Mouse (Mus musculus) gastrocnemius, adult 2 months (tissue): ENCODE measurements at regions not wholly inside any gene's neighbourhood (a gene's known extent, or its start where the extent isn't known, plus 50 kb on each side); places are given as distances from the start of the nearest gene placed in this dataset.

Source experiments
- DNase-seq: peaks from one replicate; pipeline ENCODE4 v3.0.0; 2022
- H3K27ac ChIP-seq: fragments of 200-600 bp; 2 replicates; pipeline ENCODE4 v1.8.1; 2022; ENCODE audit warnings: mild to moderate bottlenecking
- H3K4me3 ChIP-seq: fragments of 200-600 bp; 2 replicates; pipeline ENCODE4 v1.8.1; 2022; ENCODE audit warnings: mild to moderate bottlenecking, moderate library complexity
- CTCF ChIP-seq: fragments of 200-600 bp; IDR thresholded peaks from 2 replicates; pipeline ENCODE4 v1.8.1; 2022; ENCODE audit warnings: antibody characterized with exemption, mild to moderate bottlenecking, moderate library complexity
- intact Hi-C: fragments of 180-260 bp; cut with DNase I; formaldehyde crosslinking; loops from one replicate; pipeline ENCODE4 v1.15.1; 2025

DNA sequence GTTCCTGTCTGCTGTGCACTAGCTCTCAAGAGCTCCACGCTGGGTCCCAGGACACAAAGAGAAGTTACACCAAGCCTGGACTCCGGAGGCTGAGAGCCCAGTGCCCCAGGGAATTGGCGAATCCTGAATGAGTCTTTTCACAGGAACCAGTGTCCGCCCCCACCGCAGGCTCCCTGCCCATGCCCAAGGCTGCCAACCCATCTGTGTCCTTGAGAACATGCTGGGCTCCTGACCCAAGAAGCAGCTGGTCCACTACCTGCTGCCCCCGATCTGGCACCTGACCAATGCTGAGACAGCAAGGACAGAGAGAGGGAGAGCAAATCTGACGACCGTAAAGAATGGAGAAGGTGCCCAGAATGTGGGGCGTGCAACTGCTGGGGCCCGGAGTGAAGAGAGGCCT, 85.2 kb upstream of the Cplx2 start:
- no peak for DNase-seq
- H3K27ac ChIP-seq, result no peak overlapping the region
- TF ChIP-seq CTCF, result no peak
- intact Hi-C loops, result no loop called here
- no peak overlapping the region for H3K4me3 ChIP-seq

DNA sequence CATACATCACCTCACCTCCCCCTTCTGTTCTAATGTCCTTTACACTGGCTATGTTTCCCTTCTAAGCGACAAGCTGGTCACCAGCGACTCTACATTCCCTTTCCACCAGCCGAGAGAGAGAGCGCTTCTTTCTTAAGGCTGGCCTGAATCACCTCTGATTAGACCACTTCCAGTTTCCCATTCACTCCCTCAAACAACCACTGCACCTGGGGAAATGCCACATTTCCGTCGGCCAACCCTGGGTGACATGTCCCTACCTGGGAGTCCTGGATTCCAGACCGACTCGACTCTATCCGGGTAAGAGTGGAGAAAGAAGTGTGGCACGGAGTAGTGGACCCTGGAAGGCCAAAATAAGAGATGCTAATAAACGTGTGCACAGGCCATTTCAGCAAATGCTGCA, 84.5 kb upstream of the Cplx2 start:
- no peak overlapping the region for H3K4me3 ChIP-seq
- no peak for TF ChIP-seq CTCF
- intact Hi-C loops, result no loop called here
- DNase-seq, result no peak
- H3K27ac ChIP-seq, result no peak overlapping the region

DNA sequence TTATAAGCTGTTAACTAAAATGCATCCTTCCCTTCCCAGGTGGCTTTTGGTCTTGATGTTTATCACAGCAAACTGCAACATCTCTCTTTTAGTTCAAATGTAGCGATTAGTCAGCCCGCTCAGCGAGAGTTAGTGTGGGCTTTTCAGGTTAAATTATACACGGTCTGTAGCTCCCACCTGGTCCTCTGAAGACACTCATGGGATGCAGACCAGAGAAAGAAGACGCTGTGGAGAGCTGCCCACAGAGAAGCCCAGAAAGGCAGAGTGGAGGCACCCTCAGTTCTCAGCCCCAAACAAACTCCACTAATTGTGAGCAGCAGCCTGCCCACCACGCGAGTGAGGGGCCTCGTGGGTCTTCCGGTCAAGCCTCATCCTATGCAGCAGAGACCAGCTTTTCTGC, 81.1 kb upstream of the Cplx2 start:
- no peak for TF ChIP-seq CTCF
- no peak for DNase-seq
- Histone ChIP-seq H3K27ac (no peak overlapping the region), H3K4me3 (no peak overlapping the region)
- intact Hi-C loops, result no loop called here

DNA sequence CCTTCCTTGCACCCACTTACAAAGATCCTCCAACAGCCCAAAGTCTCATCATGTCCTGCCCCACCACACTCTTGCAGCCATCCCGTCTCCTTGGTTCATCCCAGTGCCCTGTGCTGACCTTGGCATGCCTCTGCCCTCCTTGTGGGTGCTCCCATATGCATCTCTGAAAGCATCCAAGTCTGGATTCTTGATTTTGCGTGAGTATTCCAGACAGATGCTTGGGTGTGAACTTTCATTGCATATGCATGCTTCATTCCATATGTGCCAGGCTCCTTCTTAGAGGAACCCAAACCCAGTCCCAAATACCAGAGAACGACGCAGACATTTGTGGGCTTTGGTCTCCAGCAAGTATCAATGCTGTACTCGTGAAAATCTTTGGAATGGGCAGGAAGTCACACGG, 78.8 kb upstream of the Cplx2 start:
- no peak for TF ChIP-seq CTCF
- Histone ChIP-seq H3K4me3 (no peak overlapping the region), H3K27ac (no peak overlapping the region)
- DNase-seq, result no peak
- intact Hi-C loops, result no loop called here

DNA sequence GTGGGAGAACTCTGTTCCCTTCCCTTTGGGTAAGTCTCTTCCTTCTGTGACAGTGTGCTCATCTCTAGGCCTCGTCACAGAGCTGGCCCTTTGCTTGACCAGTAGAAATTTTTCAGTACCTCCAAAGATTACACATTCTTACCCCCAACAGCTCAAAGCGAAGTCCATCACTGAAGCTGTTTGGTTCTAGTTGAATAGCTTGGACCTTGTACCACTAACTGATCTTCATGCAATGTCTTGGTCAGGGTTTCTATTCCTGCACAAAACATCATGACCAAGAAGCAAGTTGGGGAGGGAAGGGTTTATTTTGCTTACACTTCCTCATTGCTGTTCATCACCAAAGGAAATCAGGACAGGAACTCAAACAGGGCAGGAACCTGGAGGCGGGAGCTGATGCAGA, 78.1 kb upstream of the Cplx2 start:
- no peak for TF ChIP-seq CTCF
- no peak for DNase-seq
- no peak overlapping the region for H3K27ac ChIP-seq
- no peak overlapping the region for H3K4me3 ChIP-seq
- intact Hi-C loops, result no loop called here

DNA sequence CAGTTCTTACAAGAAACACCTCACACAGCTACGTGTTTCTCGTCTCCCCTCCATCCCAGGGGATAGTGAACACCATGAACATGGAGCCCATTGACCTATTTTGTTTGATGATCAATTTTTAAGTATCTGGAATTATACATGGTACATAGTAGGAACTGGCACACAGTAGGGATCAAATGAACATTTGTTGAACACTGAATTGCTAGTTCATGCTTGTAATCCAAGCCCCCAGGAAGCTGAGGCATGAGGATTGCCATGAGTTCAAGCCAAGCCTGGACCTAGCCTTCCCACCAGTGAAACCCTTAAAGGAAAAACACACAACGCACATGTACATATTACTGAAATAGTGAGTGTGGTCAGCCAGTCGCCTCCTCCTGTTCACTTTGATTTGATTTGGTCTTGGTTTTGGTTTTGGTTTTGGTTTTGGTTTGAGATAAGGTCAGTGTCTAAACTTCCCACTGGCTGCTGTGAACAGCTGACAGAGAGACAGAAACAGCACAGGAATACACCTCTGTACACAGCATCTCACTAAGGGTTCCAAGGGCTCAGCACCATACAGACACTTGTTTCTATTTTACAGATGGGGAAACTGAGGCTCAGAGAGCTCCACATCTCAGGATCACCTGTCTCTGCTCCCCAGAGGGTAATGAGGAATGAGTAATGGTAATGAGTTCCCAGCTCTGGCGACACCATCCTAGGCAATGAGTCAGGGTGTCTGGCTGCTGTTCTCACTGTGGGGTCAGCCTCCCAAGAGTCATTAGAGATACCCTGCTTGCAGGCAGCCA, 75.5 kb upstream of the Cplx2 start:
- intact Hi-C loops, result no loop called here
- H3K4me3 ChIP-seq, result no peak overlapping the region
- TF ChIP-seq CTCF, result no peak
- no peak for DNase-seq
- H3K27ac ChIP-seq, result no peak overlapping the region

DNA sequence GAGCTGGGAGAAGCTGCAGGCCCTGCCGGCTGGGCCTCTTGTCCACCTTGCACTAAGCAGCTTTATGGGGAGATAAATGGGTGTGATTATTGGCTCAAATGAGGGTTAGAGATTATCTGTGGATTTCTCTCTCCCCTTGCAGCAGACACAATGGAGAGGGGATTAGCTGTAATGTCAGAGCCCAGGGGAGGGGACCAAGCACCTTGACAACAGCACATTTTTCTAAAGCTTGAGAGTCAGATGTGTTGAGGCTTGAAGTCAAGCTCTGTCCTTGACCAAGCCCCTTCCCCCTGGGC, 74.9 kb upstream of the Cplx2 start:
- no peak for DNase-seq
- no peak overlapping the region for H3K4me3 ChIP-seq
- intact Hi-C loops, result no loop called here
- H3K27ac ChIP-seq, result no peak overlapping the region
- TF ChIP-seq CTCF, result no peak

DNA sequence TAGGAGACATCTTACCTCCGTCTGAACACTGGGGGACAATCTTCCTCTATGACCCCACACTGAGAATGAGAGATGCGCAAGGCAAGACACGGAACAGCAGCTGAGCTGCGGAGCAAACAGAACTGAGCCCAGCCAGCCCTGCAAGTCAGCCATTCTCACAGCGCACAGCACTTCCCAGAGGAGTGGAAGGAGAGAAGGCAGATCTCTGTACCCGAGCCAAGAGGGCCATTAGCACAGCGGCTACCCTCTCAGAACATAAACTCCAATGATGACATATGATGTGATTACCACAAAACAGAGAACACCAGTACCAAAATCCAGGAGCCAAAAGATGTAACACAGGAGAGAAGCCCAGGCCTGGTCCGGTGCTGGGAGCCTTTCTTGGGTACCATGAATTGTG, 72.3 kb upstream of the Cplx2 start:
- H3K27ac ChIP-seq, result no peak overlapping the region
- TF ChIP-seq CTCF, result no peak
- no peak for DNase-seq
- intact Hi-C loops, result no loop called here
- no peak overlapping the region for H3K4me3 ChIP-seq

DNA sequence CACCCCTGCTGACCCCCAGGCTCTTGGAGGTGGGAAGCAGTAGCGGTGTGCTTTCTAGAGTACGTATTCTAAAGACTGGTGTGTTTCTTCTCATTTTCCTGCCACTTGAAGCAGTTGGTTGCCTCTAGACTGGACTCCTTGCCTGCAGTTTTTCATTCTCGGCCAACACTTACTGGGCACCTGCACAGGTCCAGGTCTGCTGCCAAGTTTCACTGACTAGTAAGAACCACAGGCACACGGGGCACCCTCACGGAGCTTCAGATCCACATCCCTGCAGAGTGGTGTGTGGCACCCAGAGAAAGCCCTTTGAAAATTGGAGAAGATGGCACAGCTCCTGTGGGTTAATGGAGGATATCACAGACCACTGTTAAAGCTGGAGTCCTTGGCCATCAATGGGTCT, 71.9 kb upstream of the Cplx2 start:
- DNase-seq, result no peak
- intact Hi-C loops, result no loop called here
- no peak overlapping the region for H3K4me3 ChIP-seq
- H3K27ac ChIP-seq, result no peak overlapping the region
- TF ChIP-seq CTCF, result no peak

DNA sequence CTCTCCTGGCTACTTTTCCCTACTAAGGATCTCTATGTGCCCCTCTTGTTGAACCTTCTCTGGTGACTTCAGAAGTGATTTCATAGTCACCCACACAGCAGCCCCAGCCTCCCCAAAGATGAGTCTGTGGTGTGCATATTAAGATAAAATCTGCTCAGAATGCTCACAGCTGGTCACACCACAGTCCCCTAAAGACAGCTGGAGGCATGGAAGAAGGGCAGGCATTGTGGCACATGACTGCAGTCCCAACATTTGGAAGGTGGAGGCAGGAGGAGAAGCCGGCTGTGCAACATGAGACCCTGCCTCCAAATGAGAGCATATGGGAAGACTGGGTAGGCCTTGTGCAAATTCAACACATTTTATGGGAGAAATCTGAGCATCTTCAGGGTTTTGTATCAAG, 70.0 kb upstream of the Cplx2 start:
- H3K4me3 ChIP-seq, result no peak overlapping the region
- DNase-seq, result no peak
- intact Hi-C loops, result no loop called here
- H3K27ac ChIP-seq, result no peak overlapping the region
- no peak for TF ChIP-seq CTCF

DNA sequence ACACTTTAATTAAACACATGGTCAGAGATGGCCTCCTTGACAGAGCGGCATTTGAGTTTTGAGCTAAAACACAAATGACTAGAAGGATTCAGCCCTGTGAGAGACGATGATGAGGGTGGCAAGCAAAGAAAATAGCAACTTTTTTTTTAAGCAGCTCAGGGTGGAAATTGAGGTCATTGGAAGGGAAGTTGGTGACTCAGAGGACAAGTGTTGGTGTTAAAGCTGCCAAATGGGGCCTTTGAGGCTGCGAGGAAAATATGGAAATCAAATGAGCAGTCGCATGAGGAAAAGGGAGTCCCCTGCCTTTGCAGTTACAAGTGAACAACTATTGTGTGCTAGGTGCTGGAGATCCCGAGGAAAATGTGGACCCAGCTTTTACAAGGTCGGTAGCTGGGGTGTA, 69.5 kb upstream of the Cplx2 start:
- Histone ChIP-seq H3K4me3 (peak overlapping the region; percentile 88), H3K27ac (no peak overlapping the region)
- intact Hi-C loops, result no loop called here
- no peak for TF ChIP-seq CTCF
- no peak for DNase-seq

DNA sequence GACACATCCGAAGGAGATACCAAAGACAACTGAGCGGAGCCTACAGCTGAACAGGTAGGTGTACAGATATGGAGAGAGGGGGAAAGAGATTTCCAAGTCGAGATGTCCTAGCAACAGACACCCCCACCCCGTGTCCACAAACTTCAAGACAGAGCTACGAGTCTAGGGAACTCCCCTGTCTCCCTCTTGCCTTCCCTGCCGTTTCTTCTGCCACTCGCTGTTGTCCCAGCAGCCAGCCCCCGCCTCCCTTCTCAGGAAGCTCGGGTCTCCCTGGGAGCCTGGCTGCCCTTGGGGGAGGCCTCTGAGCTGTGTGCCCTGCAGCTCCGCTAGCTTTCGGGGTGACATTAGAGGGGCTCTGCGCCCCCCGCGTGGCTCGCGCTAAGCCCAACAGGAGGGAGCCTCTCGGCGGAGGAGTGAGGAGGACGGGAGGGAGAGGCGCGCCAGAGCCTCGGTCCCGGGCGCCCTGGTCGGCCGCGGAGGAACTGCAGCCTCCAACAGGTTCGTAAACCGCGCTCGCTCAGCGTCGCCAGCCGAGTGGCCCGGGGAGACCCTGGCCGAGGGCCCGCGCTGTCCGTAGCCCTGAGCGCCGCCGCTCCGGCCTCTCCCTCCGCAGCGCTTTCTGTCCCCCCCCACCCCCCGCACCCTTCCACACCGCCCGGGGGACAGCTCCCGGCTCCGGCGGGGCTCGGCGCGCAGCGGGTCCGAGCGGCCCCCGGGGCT, 68.6 kb upstream of the Cplx2 start:
- TF ChIP-seq CTCF, result no peak; the same call in 1 of the 2 replicates
- intact Hi-C loops, result no loop called here
- Histone ChIP-seq H3K27ac (peak overlapping the region; percentile 89), H3K4me3 (peak overlapping the region; percentile 88)
- DNase-seq, result peak; percentile 61

DNA sequence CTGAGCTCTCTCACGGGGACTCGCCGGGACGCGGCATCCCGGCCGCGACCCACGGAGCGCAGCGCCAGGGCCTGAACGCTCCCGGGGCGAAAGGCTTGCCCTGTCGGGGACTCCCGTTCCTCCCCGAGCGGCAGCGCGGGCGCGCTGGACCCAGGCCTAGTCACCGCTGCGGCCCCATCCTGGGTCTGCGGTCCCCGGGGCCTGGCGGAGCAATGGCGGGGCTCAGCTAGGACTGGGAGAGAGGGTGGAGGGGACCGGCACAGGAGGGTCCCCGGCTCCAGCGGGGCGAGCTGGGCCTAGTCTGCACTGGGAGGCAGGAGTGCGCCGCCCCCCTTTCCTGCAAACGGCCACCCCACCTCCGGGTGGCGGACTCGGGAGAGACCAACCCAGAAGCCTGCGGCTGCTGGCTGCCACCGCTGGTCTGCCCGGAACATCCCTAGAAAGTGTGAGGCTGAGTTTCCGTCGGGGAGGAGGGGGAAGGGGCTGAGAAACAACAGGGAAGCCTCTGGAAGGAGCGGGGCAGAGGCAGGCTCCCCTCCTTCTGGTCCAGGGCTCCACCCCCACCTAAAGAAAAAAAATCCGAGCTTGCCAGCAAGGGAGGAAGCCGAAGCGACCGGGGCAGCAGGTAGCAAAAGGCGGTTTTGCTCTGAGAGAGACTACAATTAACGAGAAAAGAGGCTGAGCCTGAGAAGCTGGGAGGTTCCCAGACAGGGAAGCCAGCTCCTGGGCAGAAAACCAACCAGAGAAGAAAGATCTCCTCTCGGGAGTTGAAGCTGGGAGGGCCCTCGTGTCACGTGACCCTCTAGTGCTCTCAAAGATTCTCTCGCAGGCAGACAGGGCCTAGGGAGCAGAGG, 67.9 kb upstream of the Cplx2 start:
- peak; percentile 84 for DNase-seq
- intact Hi-C loops, result no loop called here
- peak overlapping the region; percentile 89 for H3K27ac ChIP-seq
- no peak for TF ChIP-seq CTCF
- H3K4me3 ChIP-seq, result peak overlapping the region; percentile 88
